Mouse (Mus musculus): Measurements from ENCODE around the gene Cmip.

- no peak for TF ChIP-seq CTCF (IDR thresholded peaks at IDR 0.05; ENCODE audit: control insufficient read depth, insufficient read depth, low read length)
- TF ChIP-seq POLR2A (IDR thresholded peaks at IDR 0.05; ENCODE audit: borderline replicate concordance, control insufficient read depth, low read depth, low read length): no peak
Observed at GRCm38 (mm10) chr8:117440317-117440716, 183.5 kb downstream of the Cmip start.

All from bone marrow, adult 2 months (tissue).